Mouse (Mus musculus): ENCODE measurements around the gene Prdm11.

DNA sequence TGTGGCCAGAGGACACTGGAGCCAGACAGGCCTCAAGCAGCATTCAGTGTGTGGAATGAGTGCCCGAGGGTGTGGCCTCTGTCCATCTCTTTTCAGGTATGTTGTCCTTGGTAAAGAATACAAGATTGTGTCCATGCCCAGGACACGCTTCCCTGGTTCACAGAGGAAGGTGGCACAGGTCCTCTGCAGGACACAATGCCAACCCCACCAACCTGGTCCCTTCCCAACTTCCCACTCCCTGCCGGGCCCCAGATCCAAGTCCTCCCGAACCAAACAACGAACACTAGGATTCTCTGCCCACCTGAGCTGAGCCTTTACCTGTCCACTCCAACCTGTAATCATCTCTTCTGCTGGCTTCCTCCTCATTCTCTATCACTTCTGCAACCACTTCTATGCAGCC, 6.3 kb downstream of the Prdm11 start:
- TF ChIP-seq CTCF (IDR thresholded peaks at IDR 0.05; ENCODE audit: extremely low read depth, insufficient read length, insufficient replicate concordance, low read depth, low read length) (no peak), POLR2A (IDR thresholded peaks at IDR 0.05; ENCODE audit: low read depth, low read length) (no peak)

Data from small intestine, adult 2 months (tissue).